Mouse (Mus musculus) embryonic facial prominence, embryonic 14.5 days (tissue): ENCODE data around the gene Il1f10. TPM values are rescaled to one million over a fixed set of nuclear protein-coding genes. Genes with fewer than 3 reads are reported as not detected.

Source experiments
- ATAC-seq: fragments of 200-750 bp; cut with Nextera tagmentation; 2 replicates; pipeline ENCODE4 v1.8.0; 2017; ENCODE audit warnings: low read depth, moderate number of reproducible peaks, moderate TSS enrichment
- DNase-seq: peaks from one replicate; pipeline ENCODE4 v3.0.0-alpha.2; 2015; ENCODE audit warnings: low spot score
- H3K27ac ChIP-seq: fragments of 300-500 bp; sonication (generic); replicated peaks from 2 replicates; pipeline ENCODE4 v1.5.1; 2014; ENCODE audit warnings: low read depth, mild to moderate bottlenecking, low read length, moderate library complexity
- H3K27me3 ChIP-seq: fragments of 300-500 bp; sonication (generic); replicated peaks from 2 replicates; pipeline ENCODE4 v1.6.1; 2014; ENCODE audit warnings: low read length; ENCODE audit not compliant: control insufficient read depth, insufficient read depth
- H3K36me3 ChIP-seq: fragments of 300-500 bp; sonication (generic); 2 replicates; pipeline ENCODE4 v1.6.1; 2014; ENCODE audit warnings: low read length, mixed read lengths; ENCODE audit not compliant: control insufficient read depth, insufficient read depth
- H3K4me1 ChIP-seq: fragments of 300-500 bp; sonication (generic); 2 replicates; pipeline ENCODE4 v1.6.1; 2014; ENCODE audit warnings: antibody characterized with exemption, low read length; ENCODE audit not compliant: control insufficient read depth, insufficient read depth
- H3K4me2 ChIP-seq: fragments of 300-500 bp; sonication (generic); 2 replicates; pipeline ENCODE4 v1.6.1; 2014; ENCODE audit warnings: low read depth, mild to moderate bottlenecking, low read length, moderate library complexity, mixed read lengths
- H3K4me3 ChIP-seq: fragments of 300-500 bp; sonication (generic); 2 replicates; pipeline ENCODE4 v1.5.1; 2014; ENCODE audit warnings: low read depth, mild to moderate bottlenecking, low read length
- H3K9ac ChIP-seq: fragments of 300-500 bp; sonication (generic); 2 replicates; pipeline ENCODE4 v1.6.1; 2014; ENCODE audit warnings: low read depth, mild to moderate bottlenecking, low read length, moderate library complexity, mixed read lengths
- H3K9me3 ChIP-seq: fragments of 300-500 bp; sonication (generic); 2 replicates; pipeline ENCODE4 v1.6.1; 2016; ENCODE audit warnings: low read length; ENCODE audit not compliant: control insufficient read depth
- WGBS: fragments of 180-500 bp; shearing (Covaris S2); extraction: QIAGEN DNeasy Blood & Tissue Kit; methylation state at CpG from one replicate; pipeline ENCODE4 v1.1.7; 2014; 5-methylcytosine and 5-hydroxymethylcytosine counted together
- polyA plus RNA-seq: library from polyadenylated mRNA; unstranded; fragments of >200 nt; fragmentation: Nextera tagmentation; extraction: Ambion mirVana; gene quantifications from 2 replicates; pipeline ENCODE4 v1.2.1, GENCODE M21; 2014

Gene Il1f10
- polyA plus RNA-seq, 1 experiment from 2014 or later, result not detected

DNA sequence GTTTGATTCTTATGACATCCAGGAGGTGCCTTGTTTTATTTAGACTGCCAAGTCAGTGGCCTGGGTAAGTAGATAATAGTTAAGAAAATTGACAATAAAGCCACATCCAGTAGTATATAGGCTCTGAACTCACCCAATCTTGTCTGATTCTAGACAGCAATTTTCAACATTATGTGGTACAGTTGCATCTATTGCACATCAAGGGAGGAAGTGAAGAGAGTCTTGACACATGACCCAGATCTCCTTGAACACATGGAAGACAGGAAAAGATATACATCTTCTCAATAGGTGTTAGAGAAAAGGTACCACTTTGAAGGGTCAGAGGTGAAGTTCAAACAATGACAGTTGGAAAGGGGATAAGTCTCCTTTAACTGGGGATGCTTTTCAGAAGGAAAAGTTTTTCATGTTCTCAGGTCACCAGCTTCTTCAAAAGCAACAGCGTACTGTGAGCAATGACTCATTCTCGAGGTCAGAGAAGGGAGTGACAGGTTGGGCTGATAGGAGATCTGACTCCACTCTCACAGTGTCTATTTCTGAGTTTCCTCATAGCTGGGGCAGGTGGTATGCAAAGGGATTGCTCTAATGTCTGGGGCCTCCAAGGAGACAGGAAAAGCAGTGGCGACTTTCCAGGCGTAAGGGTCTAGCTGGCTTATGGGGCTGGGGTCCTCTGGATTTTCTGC lies 27.1 kb downstream of the Il1f10 start:
- Histone ChIP-seq H3K4me3 (no peak overlapping the region), H3K27me3 (no peaks in the 10 kb centered on the region), H3K4me2 (no peak overlapping the region), H3K9me3 (no peaks in the 10 kb centered on the region), H3K4me1 (no peaks in the 10 kb centered on the region), H3K36me3 (no peaks in the 10 kb centered on the region), H3K9ac (no peak overlapping the region), H3K27ac (no peak overlapping the region)
- 82% methylated on average over 4 of the region's 4 CpGs for WGBS
- ATAC-seq, result no peak
- DNase-seq, result no peak

DNA sequence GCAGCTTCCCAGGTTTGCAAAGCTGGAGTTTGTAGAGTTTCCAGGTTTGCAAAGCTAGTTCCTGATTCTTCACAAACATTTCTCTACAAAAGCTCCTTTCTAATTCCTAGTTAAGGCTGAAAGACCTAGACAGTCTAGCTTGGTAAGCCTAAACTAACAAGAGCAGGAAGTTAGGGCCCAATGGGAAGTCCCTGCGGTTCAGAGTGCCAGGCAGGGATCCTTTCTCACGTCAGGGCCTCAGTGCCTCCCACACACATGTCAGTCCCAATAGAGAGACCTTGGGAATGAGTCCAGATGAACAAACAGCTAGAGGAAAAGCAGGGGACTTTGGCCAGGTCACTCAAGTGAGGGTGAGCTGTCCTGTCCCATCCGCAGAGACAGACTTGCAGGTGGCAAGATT lies 44.3 kb downstream of the Il1f10 start:
- Histone ChIP-seq H3K27me3 (no peaks in the 10 kb centered on the region), H3K27ac (no peak overlapping the region), H3K9me3 (no peaks in the 10 kb centered on the region), H3K4me1 (no peaks in the 10 kb centered on the region), H3K4me3 (no peak overlapping the region), H3K36me3 (no peaks in the 10 kb centered on the region), H3K9ac (no peak overlapping the region), H3K4me2 (no peak overlapping the region)
- WGBS, result 50% methylated on average over 3 of the region's 3 CpGs
- ATAC-seq (no peak), DNase-seq (no peak)

DNA sequence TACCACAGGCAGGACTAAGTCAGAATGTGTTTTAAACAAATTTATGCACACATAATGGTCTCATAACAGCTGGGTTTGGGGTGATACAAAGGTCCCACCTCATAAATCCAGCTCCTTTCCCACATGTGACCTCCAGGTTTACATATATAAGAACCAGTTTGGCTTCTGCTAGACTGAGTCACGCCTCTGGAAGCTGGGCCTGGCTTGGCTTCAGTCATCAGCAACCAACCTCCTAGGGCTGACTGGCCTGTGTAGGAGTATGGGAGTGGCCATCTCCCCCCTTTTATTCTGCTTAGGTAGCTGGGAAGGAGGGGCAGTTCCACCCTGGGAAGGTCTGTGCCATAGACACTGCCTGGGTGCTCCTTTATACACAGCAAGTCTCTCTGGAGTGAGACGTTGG lies 45.5 kb downstream of the Il1f10 start, which contains the start of gene Il1rn:
Il1rn (plus strand) TSS at position 309 of the 400 bp plus-strand sequence.
- Histone ChIP-seq H3K9me3 (no peaks in the 10 kb centered on the region), H3K27me3 (no peaks in the 10 kb centered on the region), H3K4me3 (no peak within 1 kb of the TSS), H3K27ac (no peak within 1 kb of the TSS), H3K4me1 (no peaks in the 10 kb centered on the region), H3K36me3 (no peaks in the 10 kb centered on the region), H3K9ac (no peak within 1 kb of the TSS), H3K4me2 (no peak within 1 kb of the TSS)
- WGBS, result 71% methylated on average over 2 of the region's 2 CpGs
- no peak for ATAC-seq
- no peak for DNase-seq

DNA sequence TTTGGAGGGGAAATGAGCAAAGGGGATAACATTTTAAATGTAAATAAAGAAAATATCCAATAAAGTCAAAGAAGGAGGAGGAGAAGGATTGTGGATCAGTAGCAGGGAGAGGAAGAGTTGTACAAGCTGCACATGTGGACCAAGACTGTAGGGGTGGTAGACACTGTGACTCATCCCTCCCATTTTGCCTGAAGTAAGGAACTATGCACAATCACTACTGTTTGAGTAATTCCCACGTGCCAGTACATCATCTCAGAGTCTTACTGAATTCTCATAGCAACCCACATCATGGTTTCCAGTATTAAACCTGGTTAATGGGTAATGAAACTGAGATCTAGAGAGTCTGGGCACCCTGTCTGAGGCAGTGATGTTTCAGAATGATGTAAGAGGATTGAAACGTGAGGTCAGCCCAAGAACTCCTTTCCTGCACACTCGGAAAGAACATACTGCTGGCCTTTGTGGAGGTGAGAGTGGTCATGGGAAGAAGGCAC lies 50.4 kb downstream of the Il1f10 start:
- no peaks in the 10 kb centered on the region for H3K36me3 ChIP-seq
- no peaks in the 10 kb centered on the region for H3K4me1 ChIP-seq
- no peaks in the 10 kb centered on the region for H3K9me3 ChIP-seq
- no peak overlapping the region for H3K9ac ChIP-seq
- H3K4me3 ChIP-seq, result no peak overlapping the region
- no peak for DNase-seq
- no peak for ATAC-seq
- no peaks in the 10 kb centered on the region for H3K27me3 ChIP-seq
- no peak overlapping the region for H3K27ac ChIP-seq
- 69% methylated on average over 3 of the region's 3 CpGs for WGBS
- H3K4me2 ChIP-seq, result no peak overlapping the region

Other genes with a start within 250 kb of the Il1f10 start
- 1.7 and 2.2 TPM in 2 replicates for gene Hnmt, start 241.8 kb upstream of the Il1f10 start, polyA plus RNA-seq
- gene Tbpl2, start 194.6 kb upstream of the Il1f10 start, polyA plus RNA-seq, result not detected in 2 replicates
- gene Il1f8, start 138.0 kb upstream of the Il1f10 start, polyA plus RNA-seq, result not detected in 2 replicates
- 0.63 TPM in 1 of 2 replicates, not detected in the other for gene Il1f9, start 104.7 kb upstream of the Il1f10 start, polyA plus RNA-seq
- gene Il1f6, start 75.8 kb upstream of the Il1f10 start, polyA plus RNA-seq, result 0.38 TPM in 1 of 2 replicates, not detected in the other
- 2.4 and 3.5 TPM in 2 replicates for gene Il1f5, start 14.2 kb upstream of the Il1f10 start, polyA plus RNA-seq
- 1.9 and 2.3 TPM in 2 replicates for gene Il1rn, start 45.7 kb downstream of the Il1f10 start, polyA plus RNA-seq
- gene Psd4, start 76.4 kb downstream of the Il1f10 start, polyA plus RNA-seq, result 2.4 and 2.7 TPM in 2 replicates
- gene Pax8, start 184.4 kb downstream of the Il1f10 start, polyA plus RNA-seq, result 0.77 and 0.97 TPM in 2 replicates